Comparison of ENCODE assay signal across 11 mouse cellular contexts in the genomic region with DNA sequence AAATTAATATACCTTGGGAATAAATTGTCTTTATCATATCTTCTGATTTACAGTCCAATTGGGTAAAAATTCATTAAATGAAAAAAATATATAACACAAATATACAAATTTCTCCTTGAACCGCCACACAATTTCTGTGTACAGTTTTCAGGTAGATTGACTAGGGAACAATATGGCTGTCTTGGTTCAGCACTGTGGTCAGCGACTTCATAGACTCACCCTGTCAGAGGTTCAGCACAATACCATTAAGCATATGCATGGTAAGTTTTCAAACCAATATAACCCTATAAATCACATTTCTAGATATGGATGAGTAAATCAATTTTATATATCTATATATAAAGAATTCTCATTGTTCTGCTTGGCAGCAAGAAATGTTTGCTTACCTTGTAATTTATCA. TPM values are rescaled to one million over a fixed set of nuclear protein-coding genes. Genes with fewer than 3 reads are reported as not detected.
DNase-seq lines count a peak whose midpoint lies in the region; ATAC-seq and TF ChIP-seq lines count a peak whose summit lies in the region.
"Had no signal": no experiment of that assay in that cellular context is flagged by ENCODE, and none has a peak within 500 bp of the region (broad histone marks: within the 10 kb centered on the region; RNA-seq: fewer than 3 reads in every experiment).

No protein-coding gene starts in this region.

- peaks cover 24% of the 10 kb centered on the region for H3K27me3 ChIP-seq in kidney, postnatal 0 days (ENCODE audit: insufficient read depth, low read length)
- H3K27me3 ChIP-seq in limb, embryonic 11.5 days (ENCODE audit: control insufficient read depth, insufficient read depth, low read length), result no peaks in the 10 kb centered on the region

- no peaks in the 10 kb centered on the region for H3K36me3 ChIP-seq in kidney, postnatal 0 days (ENCODE audit: insufficient read depth, low read length)
- H3K36me3 ChIP-seq in limb, embryonic 11.5 days (ENCODE audit: control insufficient read depth, insufficient read depth, low read length), result no peaks in the 10 kb centered on the region
- H3K36me3 ChIP-seq: embryonic facial prominence, embryonic 12.5 days; liver, embryonic 15.5 days; stomach, embryonic 15.5 days had no signal

- DNase-seq in kidney, postnatal 0 days (ENCODE audit: low spot score), result peak; percentile 67
- no peak for DNase-seq in kidney, adult 18-20 months
- peak; percentile 4 for DNase-seq in A20 (ENCODE audit: low read depth, low spot score)
- DNase-seq in ZHBTc4 (ENCODE audit: low read depth, low spot score), result peak; percentile 43
- DNase-seq in limb, embryonic 11.5 days (ENCODE audit: low spot score), result peak; percentile 75
- no peak for DNase-seq in right cerebral cortex, postnatal 36 days (ENCODE audit: low spot score in 2 of 2)
- DNase-seq in cerebellum, postnatal 36 days, result no peak
- DNase-seq: kidney, adult 9 months had no signal

- peaks cover 14% of the 10 kb centered on the region; the same call in 1 of the 2 replicates for H3K4me1 ChIP-seq in kidney, postnatal 0 days (replicated peaks; ENCODE audit: insufficient read depth, low read length)
- H3K4me1 ChIP-seq in limb, embryonic 11.5 days (ENCODE audit: control insufficient read depth, insufficient read depth, low read length), result no peaks in the 10 kb centered on the region
- H3K4me1 ChIP-seq: embryonic facial prominence, embryonic 12.5 days had no signal

- no peak overlapping the region for H3K4me2 ChIP-seq in kidney, postnatal 0 days (ENCODE audit: low read length)
- no peak overlapping the region for H3K4me2 ChIP-seq in limb, embryonic 11.5 days (ENCODE audit: low read depth, severe bottlenecking)
- H3K4me2 ChIP-seq: embryonic facial prominence, embryonic 12.5 days; liver, embryonic 15.5 days; stomach, embryonic 15.5 days had no signal

- no peak overlapping the region for H3K27ac ChIP-seq in kidney, postnatal 0 days
- H3K27ac ChIP-seq in limb, embryonic 11.5 days (replicated peaks; ENCODE audit: low read depth, low read length), result no peak overlapping the region
- H3K27ac ChIP-seq: embryonic facial prominence, embryonic 12.5 days; liver, embryonic 15.5 days; stomach, embryonic 15.5 days had no signal

- H3K9me3 ChIP-seq in kidney, postnatal 0 days (replicated peaks; ENCODE audit: low read length), result no peaks in the 10 kb centered on the region
- no peaks in the 10 kb centered on the region for H3K9me3 ChIP-seq in limb, embryonic 11.5 days (ENCODE audit: control insufficient read depth, low read length)
- H3K9me3 ChIP-seq: embryonic facial prominence, embryonic 12.5 days; liver, embryonic 15.5 days; stomach, embryonic 15.5 days had no signal

- 52% methylated on average over 2 of the region's 2 CpGs for WGBS in kidney, postnatal 0 days
- 54% methylated on average over 2 of the region's 2 CpGs for WGBS in limb, embryonic 11.5 days

- ATAC-seq in kidney, postnatal 0 days (replicated peaks; ENCODE audit: low FRiP score, low read depth), result no peak
- ATAC-seq in limb, embryonic 11.5 days (ENCODE audit: insufficient number of reproducible peaks, low FRiP score, low TSS enrichment, low read depth), result no peak

- no peak for TF ChIP-seq CTCF in kidney, postnatal 0 days (IDR thresholded peaks at IDR 0.05; ENCODE audit: low read depth)

- no peak overlapping the region for H3K4me3 ChIP-seq in kidney, postnatal 0 days (replicated peaks; ENCODE audit: low read depth, low read length)
- no peak overlapping the region for H3K4me3 ChIP-seq in limb, embryonic 11.5 days (ENCODE audit: low read depth, low read length)
- H3K4me3 ChIP-seq: embryonic facial prominence, embryonic 12.5 days; liver, embryonic 15.5 days; stomach, embryonic 15.5 days had no signal

- H3K9ac ChIP-seq in kidney, postnatal 0 days (ENCODE audit: low read depth, low read length), result no peak overlapping the region
- H3K9ac ChIP-seq in limb, embryonic 11.5 days (ENCODE audit: low read length), result no peak overlapping the region
- H3K9ac ChIP-seq: embryonic facial prominence, embryonic 12.5 days; liver, embryonic 15.5 days; stomach, embryonic 15.5 days had no signal

RNA-seq across cellular contexts. Expression of gene Lin28b, which starts 3.0 kb away (rescaled TPM):
- 0.08 and 0.14 TPM in 2 replicates for polyA plus RNA-seq in kidney, postnatal 0 days (2015; fragmentation: Nextera tagmentation; extraction: Ambion mirVana)
- polyA plus RNA-seq in limb, embryonic 11.5 days (2014; fragmentation: Nextera tagmentation; extraction: Ambion mirVana), result 26.1 and 29.7 TPM in 2 replicates

Comparison
In these comparisons a context has a peak if more than half of its experiments do, and no peak if none do; other contexts are left out.
1. DNase-seq: peak in kidney, postnatal 0 days (single experiment), A20 (single experiment), ZHBTc4 (single experiment) and limb, embryonic 11.5 days (single experiment); none in kidney, adult 18-20 months (single experiment), right cerebral cortex, postnatal 36 days (0 of 2) and cerebellum, postnatal 36 days (0 of 2).
2. RNA of gene Lin28b, which starts 3.0 kb away (polyA plus RNA-seq): 26.1 to 29.7 TPM in limb, embryonic 11.5 days; 0.08 to 0.14 TPM in kidney, postnatal 0 days; every median in the first group is over 10 times any median in the second.